Mouse (Mus musculus): ENCODE data around the gene Traf3ip2. TPM values are rescaled to one million over a fixed set of nuclear protein-coding genes. Genes with fewer than 3 reads are reported as not detected.

Traf3ip2 gene
- polyA plus RNA-seq, 1 experiment from 2014 or later: 15.5 TPM

GRCm38 (mm10) chr10:39620626-39621025, 7.9 kb downstream of the Traf3ip2 start:
- whole genome bisulfite sequencing: 82% methylated on average over 5 of the region's 5 CpGs
- H3K27me3 ChIP-seq: no peaks in the 10 kb centered on the region
- no peak overlapping the region for H3K4me2 ChIP-seq
- no peak for ATAC-seq (ENCODE audit: insufficient number of reproducible peaks, low FRiP score, low TSS enrichment, low read depth)
- no peaks in the 10 kb centered on the region for H3K9me3 ChIP-seq
- H3K9ac ChIP-seq: no peak overlapping the region
- 0 out of 2 replicates have a peak, but pooled peaks cover 7% of the 10 kb centered on the region for H3K36me3 ChIP-seq
- H3K4me1 ChIP-seq: peaks cover 26% of the 10 kb centered on the region
- no peak overlapping the region for H3K27ac ChIP-seq
- no peak overlapping the region for H3K4me3 ChIP-seq

GRCm38 (mm10) chr10:39623806-39624205, 11.1 kb downstream of the Traf3ip2 start:
- no peak overlapping the region for H3K4me2 ChIP-seq
- no peak overlapping the region for H3K9ac ChIP-seq
- H3K27me3 ChIP-seq: no peaks in the 10 kb centered on the region
- no peak overlapping the region for H3K27ac ChIP-seq
- ATAC-seq (ENCODE audit: insufficient number of reproducible peaks, low FRiP score, low TSS enrichment, low read depth): no peak
- no peak overlapping the region for H3K4me3 ChIP-seq
- 0 out of 2 replicates have a peak, but pooled peaks cover 7% of the 10 kb centered on the region for H3K36me3 ChIP-seq
- no peaks in the 10 kb centered on the region for H3K9me3 ChIP-seq
- H3K4me1 ChIP-seq: peaks cover 26% of the 10 kb centered on the region
- 53% methylated on average over 6 of the region's 6 CpGs for WGBS

- Histone ChIP-seq H3K4me2 (no peak overlapping the region), H3K27me3 (no peaks in the 10 kb centered on the region), H3K9me3 (no peaks in the 10 kb centered on the region), H3K9ac (no peak overlapping the region), H3K36me3 (0 out of 2 replicates have a peak, but pooled peaks cover 7% of the 10 kb centered on the region), H3K27ac (peak overlapping the region; percentile 50; the same call in 1 of the 2 replicates), H3K4me1 (peaks cover 34% of the 10 kb centered on the region), H3K4me3 (no peak overlapping the region)
- ATAC-seq (ENCODE audit: insufficient number of reproducible peaks, low FRiP score, low TSS enrichment, low read depth): no peak
- WGBS: 39% methylated on average over 12 of the region's 12 CpGs
Measured at GRCm38 (mm10) chr10:39624837-39625625, 12.3 kb downstream of the Traf3ip2 start.

- H3K4me1 ChIP-seq: peaks cover 38% of the 10 kb centered on the region
- H3K36me3 ChIP-seq: 0 out of 2 replicates have a peak, but pooled peaks cover 7% of the 10 kb centered on the region
- H3K9me3 ChIP-seq: no peaks in the 10 kb centered on the region
- H3K9ac ChIP-seq: no peak overlapping the region
- H3K27ac ChIP-seq: peak overlapping the region; percentile 50; the same call in 1 of the 2 replicates
- H3K27me3 ChIP-seq: no peaks in the 10 kb centered on the region
- H3K4me3 ChIP-seq: no peak overlapping the region
- ATAC-seq (ENCODE audit: insufficient number of reproducible peaks, low FRiP score, low TSS enrichment, low read depth): no peak
- no peak overlapping the region for H3K4me2 ChIP-seq
- 36% methylated on average over 11 of the region's 11 CpGs for WGBS
Measured at GRCm38 (mm10) chr10:39625626-39626260, 13.0 kb downstream of the Traf3ip2 start.

GRCm38 (mm10) chr10:39626376-39626775, 13.6 kb downstream of the Traf3ip2 start:
- 77% methylated on average over 12 of the region's 12 CpGs for WGBS
- H3K36me3 ChIP-seq: peaks cover 7% of the 10 kb centered on the region; the same call in 1 of the 2 replicates
- no peaks in the 10 kb centered on the region for H3K9me3 ChIP-seq
- H3K27ac ChIP-seq: no peak overlapping the region; the same call in 1 of the 2 replicates
- H3K9ac ChIP-seq: no peak overlapping the region
- ATAC-seq (ENCODE audit: insufficient number of reproducible peaks, low FRiP score, low TSS enrichment, low read depth): no peak
- no peaks in the 10 kb centered on the region for H3K27me3 ChIP-seq
- no peak overlapping the region for H3K4me2 ChIP-seq
- H3K4me3 ChIP-seq: no peak overlapping the region
- peaks cover 38% of the 10 kb centered on the region for H3K4me1 ChIP-seq

GRCm38 (mm10) chr10:39628799-39629517, 16.2 kb downstream of the Traf3ip2 start:
- Histone ChIP-seq H3K27ac (no peak overlapping the region), H3K9ac (no peak overlapping the region), H3K4me3 (no peak overlapping the region)

GRCm38 (mm10) chr10:39629746-39630552, 17.2 kb downstream of the Traf3ip2 start:
- Histone ChIP-seq H3K4me2 (0 out of 2 replicates have a peak overlapping the region, but pooled peaks have one; percentile 24), H3K27ac (peak overlapping the region; percentile 54)
- ATAC-seq (ENCODE audit: insufficient number of reproducible peaks, low FRiP score, low TSS enrichment, low read depth): no peak

More at GRCm38 (mm10) chr10:39628799-39629517, 16.2 kb downstream of the Traf3ip2 start:
- Histone ChIP-seq H3K9me3 (no peaks in the 10 kb centered on the region), H3K4me2 (no peak overlapping the region), H3K27me3 (no peaks in the 10 kb centered on the region), H3K4me1 (peaks cover 42% of the 10 kb centered on the region), H3K36me3 (peaks cover 4% of the 10 kb centered on the region; the same call in 1 of the 2 replicates)
- 47% methylated on average over 10 of the region's 10 CpGs for WGBS
- no peak for ATAC-seq (ENCODE audit: insufficient number of reproducible peaks, low FRiP score, low TSS enrichment, low read depth)

GRCm38 (mm10) chr10:39630811-39631210, 18.1 kb downstream of the Traf3ip2 start:
- H3K36me3 ChIP-seq: peaks cover 4% of the 10 kb centered on the region; the same call in 1 of the 2 replicates
- H3K4me3 ChIP-seq: no peak overlapping the region
- WGBS: 63% methylated on average over 6 of the region's 6 CpGs
- H3K4me2 ChIP-seq: no peak overlapping the region
- H3K9me3 ChIP-seq: no peaks in the 10 kb centered on the region
- H3K4me1 ChIP-seq: peaks cover 24% of the 10 kb centered on the region
- no peak for ATAC-seq (ENCODE audit: insufficient number of reproducible peaks, low FRiP score, low TSS enrichment, low read depth)
- no peak overlapping the region for H3K27ac ChIP-seq
- no peaks in the 10 kb centered on the region for H3K27me3 ChIP-seq
- no peak overlapping the region for H3K9ac ChIP-seq

More at GRCm38 (mm10) chr10:39629746-39630552, 17.2 kb downstream of the Traf3ip2 start:
- 26% methylated on average over 18 of the region's 18 CpGs for WGBS
- Histone ChIP-seq H3K36me3 (peaks cover 4% of the 10 kb centered on the region; the same call in 1 of the 2 replicates), H3K9me3 (no peaks in the 10 kb centered on the region), H3K4me1 (peaks cover 33% of the 10 kb centered on the region), H3K27me3 (no peaks in the 10 kb centered on the region), H3K4me3 (no peak overlapping the region), H3K9ac (no peak overlapping the region)

- Histone ChIP-seq H3K9me3 (no peaks in the 10 kb centered on the region), H3K36me3 (peaks cover 4% of the 10 kb centered on the region; the same call in 1 of the 2 replicates), H3K27ac (no peak overlapping the region), H3K4me2 (no peak overlapping the region), H3K9ac (no peak overlapping the region), H3K4me1 (peaks cover 17% of the 10 kb centered on the region), H3K27me3 (no peaks in the 10 kb centered on the region), H3K4me3 (no peak overlapping the region)
- 45% methylated on average over 14 of the region's 14 CpGs for WGBS
- ATAC-seq (ENCODE audit: insufficient number of reproducible peaks, low FRiP score, low TSS enrichment, low read depth): no peak
Measured at GRCm38 (mm10) chr10:39631627-39632026, 18.9 kb downstream of the Traf3ip2 start.

GRCm38 (mm10) chr10:39633379-39633778, 20.6 kb downstream of the Traf3ip2 start:
- H3K36me3 ChIP-seq: peaks cover 9% of the 10 kb centered on the region; the same call in 1 of the 2 replicates
- H3K27me3 ChIP-seq: no peaks in the 10 kb centered on the region
- no peaks in the 10 kb centered on the region for H3K9me3 ChIP-seq
- H3K4me1 ChIP-seq: peaks cover 17% of the 10 kb centered on the region
- no peak overlapping the region for H3K4me2 ChIP-seq
- WGBS: 74% methylated on average over 6 of the region's 6 CpGs
- 0 out of 2 replicates have a peak overlapping the region, but pooled peaks have one; percentile 33 for H3K27ac ChIP-seq
- no peak overlapping the region for H3K9ac ChIP-seq
- no peak for ATAC-seq (ENCODE audit: insufficient number of reproducible peaks, low FRiP score, low TSS enrichment, low read depth)
- H3K4me3 ChIP-seq: no peak overlapping the region
